Mouse (Mus musculus): ENCODE results near the gene Rgl2. TPM values are rescaled to one million over a fixed set of nuclear protein-coding genes. Genes with fewer than 3 reads are reported as not detected.
"Not testable (repeated sequence)": the region's sequence is repeated elsewhere in the genome, so short reads cannot be mapped to it uniquely, and the experiment has no call there.

The Rgl2 gene
- polyA plus RNA-seq, 1 experiment: 184 TPM

GRCm38 (mm10) chr17:33900281-33900988, 28.9 kb upstream of the Rgl2 start:
- TF ChIP-seq CTCF (IDR thresholded peaks at IDR 0.05; ENCODE audit: borderline replicate concordance, extremely low read depth, insufficient read depth, insufficient read length): no peak
- no peak for TF ChIP-seq POLR2A (IDR thresholded peaks at IDR 0.05; ENCODE audit: borderline replicate concordance, extremely low read depth, insufficient read depth, insufficient read length, poor library complexity, severe bottlenecking)
- DNase-seq (ENCODE audit: low read depth): no peak

GRCm38 (mm10) chr17:33900989-33901314, 28.4 kb upstream of the Rgl2 start:
- DNase-seq (ENCODE audit: low read depth): no peak
- TF ChIP-seq CTCF (IDR thresholded peaks at IDR 0.05; ENCODE audit: borderline replicate concordance, extremely low read depth, insufficient read depth, insufficient read length) (no peak), POLR2A (IDR thresholded peaks at IDR 0.05; ENCODE audit: borderline replicate concordance, extremely low read depth, insufficient read depth, insufficient read length, poor library complexity, severe bottlenecking) (no peak)

- TF ChIP-seq CTCF (IDR thresholded peaks at IDR 0.05; ENCODE audit: borderline replicate concordance, extremely low read depth, insufficient read depth, insufficient read length) (no peak), POLR2A (IDR thresholded peaks at IDR 0.05; ENCODE audit: borderline replicate concordance, extremely low read depth, insufficient read depth, insufficient read length, poor library complexity, severe bottlenecking) (no peak)
- no peak for DNase-seq (ENCODE audit: low read depth)
Measured at GRCm38 (mm10) chr17:33901653-33902052, 27.7 kb upstream of the Rgl2 start.

- TF ChIP-seq POLR2A (IDR thresholded peaks at IDR 0.05; ENCODE audit: borderline replicate concordance, extremely low read depth, insufficient read depth, insufficient read length, poor library complexity, severe bottlenecking) (no peak), CTCF (IDR thresholded peaks at IDR 0.05; ENCODE audit: borderline replicate concordance, extremely low read depth, insufficient read depth, insufficient read length) (no peak)
- no peak for DNase-seq (ENCODE audit: low read depth)
Measured at GRCm38 (mm10) chr17:33902079-33902478, 27.3 kb upstream of the Rgl2 start.

- DNase-seq (ENCODE audit: low read depth): no peak
- TF ChIP-seq POLR2A (IDR thresholded peaks at IDR 0.05; ENCODE audit: borderline replicate concordance, extremely low read depth, insufficient read depth, insufficient read length, poor library complexity, severe bottlenecking): no peak
- no peak for TF ChIP-seq CTCF (IDR thresholded peaks at IDR 0.05; ENCODE audit: borderline replicate concordance, extremely low read depth, insufficient read depth, insufficient read length)
Measured at GRCm38 (mm10) chr17:33902491-33902890, 26.9 kb upstream of the Rgl2 start.

- DNase-seq (ENCODE audit: low read depth): not testable (repeated sequence)
Measured at GRCm38 (mm10) chr17:33903911-33904651, 25.3 kb upstream of the Rgl2 start.

- DNase-seq (ENCODE audit: low read depth): not testable (repeated sequence)
Measured at GRCm38 (mm10) chr17:33904835-33905234, 24.5 kb upstream of the Rgl2 start, which contains the start of gene Platr17. Gene Platr17, plus strand, starts transcription at chr17:33905135.

- TF ChIP-seq CTCF (IDR thresholded peaks at IDR 0.05; ENCODE audit: borderline replicate concordance, extremely low read depth, insufficient read depth, insufficient read length) (no peak), POLR2A (IDR thresholded peaks at IDR 0.05; ENCODE audit: borderline replicate concordance, extremely low read depth, insufficient read depth, insufficient read length, poor library complexity, severe bottlenecking) (no peak)
- DNase-seq (ENCODE audit: low read depth): peak; percentile 76
Measured at GRCm38 (mm10) chr17:33908331-33909076, 20.8 kb upstream of the Rgl2 start.

- DNase-seq (ENCODE audit: low read depth): peak; percentile 100
- peak; percentile 61; the same call in 1 of the 2 replicates for TF ChIP-seq POLR2A (IDR thresholded peaks at IDR 0.05; ENCODE audit: borderline replicate concordance, extremely low read depth, insufficient read depth, insufficient read length, poor library complexity, severe bottlenecking)
- TF ChIP-seq CTCF (IDR thresholded peaks at IDR 0.05; ENCODE audit: borderline replicate concordance, extremely low read depth, insufficient read depth, insufficient read length): no peak
Measured at GRCm38 (mm10) chr17:33909077-33909868, 20.1 kb upstream of the Rgl2 start, which contains the start of gene Daxx. Gene Daxx, plus strand, starts transcription at chr17:33909414.

- DNase-seq (ENCODE audit: low read depth): no peak
Measured at GRCm38 (mm10) chr17:33909869-33910250, 19.5 kb upstream of the Rgl2 start.

More at GRCm38 (mm10) chr17:33909869-33910250, 19.5 kb upstream of the Rgl2 start:
- TF ChIP-seq POLR2A (IDR thresholded peaks at IDR 0.05; ENCODE audit: borderline replicate concordance, extremely low read depth, insufficient read depth, insufficient read length, poor library complexity, severe bottlenecking): no peak
- TF ChIP-seq CTCF (IDR thresholded peaks at IDR 0.05; ENCODE audit: borderline replicate concordance, extremely low read depth, insufficient read depth, insufficient read length): no peak

Data from brain, embryonic 14.5 days (tissue).